Mouse (Mus musculus): ENCODE measurements at regions not wholly inside any gene's neighbourhood (a gene's known extent, or its start where the extent isn't known, plus 50 kb on each side); places are given as distances from the start of the nearest gene placed in this dataset.

DNA sequence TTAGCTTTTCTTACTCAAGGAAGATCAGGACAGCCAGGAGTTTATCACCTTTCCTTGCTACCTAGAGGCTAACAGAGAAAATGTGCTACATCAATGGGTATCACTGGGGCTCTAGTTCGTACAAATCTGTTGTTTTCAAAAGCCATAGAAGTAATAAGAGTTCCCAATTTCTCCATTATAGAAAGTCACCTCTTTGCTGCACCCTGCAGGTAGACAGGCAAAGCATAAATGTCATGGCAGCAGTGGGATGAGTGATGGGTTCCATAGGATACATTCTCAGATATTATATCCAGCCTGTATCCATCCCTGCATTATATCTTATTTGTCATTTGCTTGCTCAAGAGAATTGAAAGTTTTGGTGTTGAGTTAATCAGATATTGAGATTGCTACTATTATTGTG lies 236.4 kb upstream of the Alcam start:
- TF ChIP-seq CTCF (IDR thresholded peaks at IDR 0.05; ENCODE audit: borderline replicate concordance, insufficient read depth, low read depth, low read length): no peak
- no peak for TF ChIP-seq POLR2A (IDR thresholded peaks at IDR 0.05; ENCODE audit: borderline replicate concordance, insufficient read depth, low read length)
